Mouse (Mus musculus): Measurements from ENCODE around the gene Mrpl40.

DNA sequence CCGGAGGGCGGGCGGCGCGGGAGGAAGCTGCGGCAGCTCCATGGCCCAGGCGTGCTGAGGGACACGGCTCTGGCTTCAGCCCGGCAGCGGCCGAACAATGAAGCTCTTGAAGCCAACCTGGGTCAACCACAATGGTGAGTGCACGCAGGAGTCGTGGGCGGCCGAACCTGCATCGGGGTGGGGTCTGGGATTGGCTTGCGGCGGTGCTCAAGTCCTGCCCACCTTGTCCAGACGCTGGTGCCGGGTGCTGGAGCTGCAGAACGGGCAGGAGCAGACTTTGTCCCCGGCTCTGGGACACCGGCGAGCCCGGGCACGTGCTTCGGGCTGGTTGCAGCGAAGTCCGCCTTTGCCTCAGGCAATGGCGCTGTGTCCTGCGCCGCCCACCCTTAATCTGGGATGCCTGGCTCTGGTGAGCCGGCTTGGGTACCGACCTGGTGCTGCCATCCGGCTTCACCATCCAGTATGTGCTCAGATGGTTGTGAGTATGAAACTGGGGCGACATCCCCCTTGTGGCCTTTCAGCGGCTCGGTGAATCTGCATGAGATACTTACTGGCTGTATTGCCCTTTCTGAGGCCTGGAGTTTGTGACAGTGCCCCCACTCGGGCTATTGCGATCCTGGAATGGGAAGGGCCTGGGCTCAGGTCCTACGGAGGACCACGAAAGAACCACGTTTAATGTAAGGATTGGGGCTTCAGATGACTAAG is 876 bp upstream of the Mrpl40 start:
- TF ChIP-seq GATA1 (IDR thresholded peaks at IDR 0.05; ENCODE audit: low read length) = no peak
- TF ChIP-seq TAL1 (IDR thresholded peaks at IDR 0.05; ENCODE audit: low read length) = no peak
